Mouse (Mus musculus): Measurements from ENCODE around the gene Zfp687. TPM values are rescaled to one million over a fixed set of nuclear protein-coding genes. Genes with fewer than 3 reads are reported as not detected.

Gene Zfp687
- polyA plus RNA-seq, 1 experiment from 2014 or later: 40.8 TPM

DNA sequence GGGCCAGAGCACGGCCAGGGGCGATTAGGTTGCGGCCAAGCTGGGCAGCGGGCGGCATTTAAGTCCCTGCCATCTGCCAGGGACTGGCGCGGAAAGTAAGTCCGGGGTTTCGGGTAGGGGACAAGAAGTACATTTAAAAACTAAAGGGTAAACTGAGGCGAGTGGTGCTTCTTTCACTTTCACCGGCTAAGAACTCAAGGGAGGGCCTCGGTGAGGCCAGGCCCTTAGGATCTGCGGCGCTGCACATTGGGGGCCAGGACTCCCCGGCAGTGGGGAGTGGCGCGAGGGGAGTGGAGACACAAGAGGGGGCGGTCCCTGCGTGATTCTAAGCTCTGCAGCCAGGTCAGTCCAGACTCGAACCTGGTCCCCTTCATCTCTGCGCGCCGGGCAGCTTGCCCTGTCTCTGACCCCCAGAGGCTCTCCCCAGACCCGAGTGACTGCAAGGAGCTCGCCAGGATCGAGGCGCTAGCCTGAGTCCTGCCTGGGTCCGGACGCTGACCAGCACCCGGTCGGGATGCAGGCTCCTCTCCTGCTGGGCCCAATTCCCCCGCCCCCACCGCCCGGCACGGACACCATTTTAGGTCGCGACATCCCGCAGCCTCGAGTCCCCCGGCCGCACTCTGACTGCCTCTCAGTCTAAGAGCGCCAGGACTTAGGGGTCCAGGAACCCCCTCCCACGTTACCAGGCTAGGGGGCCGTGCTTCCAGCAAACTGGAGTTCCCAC, 658 bp downstream of the Zfp687 start:
- peak overlapping the region; percentile 85 for H3K4me3 ChIP-seq
- peaks cover 33% of the 10 kb centered on the region for H3K4me1 ChIP-seq
- H3K27ac ChIP-seq: peak overlapping the region; percentile 96
- WGBS: under 1% methylated on average over 44 of the region's 44 CpGs
- peak; percentile 77 for DNase-seq (ENCODE audit: low spot score)
- H3K36me3 ChIP-seq: peaks cover 37% of the 10 kb centered on the region
- no peaks in the 10 kb centered on the region for H3K9me3 ChIP-seq (replicated peaks)
- no peaks in the 10 kb centered on the region for H3K27me3 ChIP-seq (ENCODE audit: low read depth, poor library complexity, severe bottlenecking)

GRCm38 (mm10) chr3:95013699-95014427, 1.4 kb downstream of the Zfp687 start:
- peak; percentile 49 for DNase-seq (ENCODE audit: low spot score)
- peak overlapping the region; percentile 96 for H3K27ac ChIP-seq
- WGBS: 16% methylated on average over 13 of the region's 13 CpGs
- no peaks in the 10 kb centered on the region for H3K9me3 ChIP-seq (replicated peaks)
- H3K4me1 ChIP-seq: peaks cover 33% of the 10 kb centered on the region
- no peaks in the 10 kb centered on the region for H3K27me3 ChIP-seq (ENCODE audit: low read depth, poor library complexity, severe bottlenecking)
- peak overlapping the region; percentile 85 for H3K4me3 ChIP-seq
- peaks cover 44% of the 10 kb centered on the region for H3K36me3 ChIP-seq

DNA sequence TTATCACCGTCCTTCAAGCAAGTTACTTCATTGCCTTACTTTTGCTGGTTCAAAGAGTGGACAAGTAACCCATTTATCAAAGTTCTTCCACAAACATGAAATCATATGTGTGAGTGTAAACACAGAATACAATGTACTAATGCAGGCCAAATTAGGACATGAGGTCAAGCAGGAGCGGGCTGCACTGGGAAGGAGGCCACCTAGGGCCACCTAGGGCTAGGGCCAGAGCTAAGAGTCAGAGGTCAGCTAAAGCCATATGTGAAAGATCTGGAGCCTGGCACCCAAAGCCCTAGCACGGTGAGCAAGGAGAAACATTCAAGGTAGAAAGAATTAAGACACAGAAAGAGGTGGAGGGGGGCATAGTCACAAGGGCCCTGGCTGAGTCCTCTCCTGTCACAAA, 2.3 kb downstream of the Zfp687 start:
- peaks cover 53% of the 10 kb centered on the region for H3K36me3 ChIP-seq
- no peaks in the 10 kb centered on the region for H3K9me3 ChIP-seq (replicated peaks)
- WGBS: 76% methylated on average over 3 of the region's 3 CpGs
- H3K4me1 ChIP-seq: peaks cover 33% of the 10 kb centered on the region
- H3K4me3 ChIP-seq: peak overlapping the region; percentile 85
- H3K27ac ChIP-seq: no peak overlapping the region
- H3K27me3 ChIP-seq (ENCODE audit: low read depth, poor library complexity, severe bottlenecking): no peaks in the 10 kb centered on the region
- DNase-seq (ENCODE audit: low spot score): no peak

GRCm38 (mm10) chr3:95010396-95010795, 4.9 kb downstream of the Zfp687 start:
- Histone ChIP-seq H3K27me3 (ENCODE audit: low read depth, poor library complexity, severe bottlenecking) (no peaks in the 10 kb centered on the region), H3K9me3 (replicated peaks) (no peaks in the 10 kb centered on the region), H3K27ac (no peak overlapping the region), H3K4me3 (no peak overlapping the region), H3K4me1 (peaks cover 25% of the 10 kb centered on the region), H3K36me3 (peaks cover 79% of the 10 kb centered on the region)
- no peak for DNase-seq (ENCODE audit: low spot score)
- WGBS: 90% methylated on average over 7 of the region's 7 CpGs

DNA sequence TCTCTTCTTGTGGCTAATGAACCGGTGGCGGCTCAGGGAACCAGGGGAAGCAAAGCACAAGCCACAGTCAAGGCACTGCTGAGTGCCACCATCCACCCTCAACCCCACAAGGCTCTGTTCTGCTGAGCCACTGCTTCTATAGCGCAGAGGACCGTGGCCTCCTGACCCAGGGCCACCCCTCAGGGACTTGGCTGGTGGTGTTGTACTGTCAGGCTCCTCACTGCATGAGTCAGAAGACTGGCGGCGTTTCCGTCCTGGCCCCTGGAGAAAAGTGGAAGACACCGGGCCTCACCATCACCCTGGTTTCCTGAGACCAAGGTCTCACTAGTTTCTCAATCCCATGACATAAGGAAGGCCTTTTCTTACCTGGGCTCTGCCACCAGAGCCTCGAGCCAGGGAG, 7.5 kb downstream of the Zfp687 start:
- Histone ChIP-seq H3K36me3 (peaks cover 100% of the 10 kb centered on the region), H3K9me3 (replicated peaks) (no peaks in the 10 kb centered on the region), H3K4me1 (peaks cover 3% of the 10 kb centered on the region; the same call in 1 of the 2 replicates), H3K27me3 (ENCODE audit: low read depth, poor library complexity, severe bottlenecking) (no peaks in the 10 kb centered on the region), H3K4me3 (no peak overlapping the region), H3K27ac (no peak overlapping the region)
- 91% methylated on average over 9 of the region's 9 CpGs for WGBS
- no peak for DNase-seq (ENCODE audit: low spot score)

DNA sequence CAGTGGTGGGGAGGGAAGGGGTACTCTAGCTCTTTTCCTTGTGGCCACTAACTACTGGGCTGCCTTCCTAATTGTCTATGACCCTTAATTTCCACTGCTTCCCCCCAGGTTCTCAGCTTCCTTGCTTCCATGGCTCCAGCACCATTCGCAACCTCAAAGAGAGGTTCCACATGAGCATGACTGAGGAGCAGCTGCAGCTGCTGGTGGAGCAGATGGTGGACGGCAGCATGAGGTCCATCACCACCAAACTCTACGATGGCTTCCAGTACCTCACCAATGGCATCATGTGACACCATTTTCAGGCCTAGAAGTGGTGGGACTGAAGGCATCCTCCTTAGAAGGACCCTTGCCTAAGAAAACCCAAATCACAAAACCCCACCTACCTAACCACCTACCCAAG, 9.6 kb downstream of the Zfp687 start:
- DNase-seq (ENCODE audit: low spot score): no peak
- no peak overlapping the region for H3K4me3 ChIP-seq
- H3K27ac ChIP-seq: no peak overlapping the region
- H3K27me3 ChIP-seq (ENCODE audit: low read depth, poor library complexity, severe bottlenecking): no peaks in the 10 kb centered on the region
- H3K9me3 ChIP-seq (replicated peaks): no peaks in the 10 kb centered on the region
- H3K36me3 ChIP-seq: peaks cover 100% of the 10 kb centered on the region
- 0 out of 2 replicates have a peak, but pooled peaks cover 3% of the 10 kb centered on the region for H3K4me1 ChIP-seq
- WGBS: 90% methylated on average over 3 of the region's 3 CpGs

- H3K27ac ChIP-seq: no peak overlapping the region
- H3K27me3 ChIP-seq (ENCODE audit: low read depth, poor library complexity, severe bottlenecking): no peaks in the 10 kb centered on the region
- peaks cover 100% of the 10 kb centered on the region for H3K36me3 ChIP-seq
- H3K4me3 ChIP-seq: no peak overlapping the region
- no peaks in the 10 kb centered on the region for H3K9me3 ChIP-seq (replicated peaks)
- H3K4me1 ChIP-seq: 0 out of 2 replicates have a peak, but pooled peaks cover 3% of the 10 kb centered on the region
- DNase-seq (ENCODE audit: low spot score): no peak
Measured at GRCm38 (mm10) chr3:95003273-95003672, 12.0 kb downstream of the Zfp687 start.

DNA sequence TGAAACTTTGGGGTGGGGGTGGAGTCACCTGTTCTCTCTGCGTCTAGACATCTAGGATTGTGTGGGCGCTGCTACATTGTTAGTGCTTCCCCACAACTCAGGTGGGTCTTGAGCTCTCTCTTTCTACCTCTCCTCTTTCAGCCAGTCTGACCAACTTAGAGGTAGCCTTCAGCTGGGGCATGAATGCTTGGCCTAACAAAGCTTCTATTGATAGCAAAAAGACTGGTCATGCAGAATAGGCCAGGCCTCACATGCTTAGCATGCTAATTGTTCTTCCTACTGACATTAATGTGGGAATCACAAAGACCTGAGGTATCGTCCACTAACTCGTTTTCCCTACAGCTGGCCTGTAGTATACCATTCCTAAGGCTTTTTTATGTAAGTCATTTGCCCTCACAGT, 12.7 kb downstream of the Zfp687 start:
- WGBS: 89% methylated on average over 4 of the region's 4 CpGs
- H3K27ac ChIP-seq: no peak overlapping the region
- H3K4me1 ChIP-seq: 0 out of 2 replicates have a peak, but pooled peaks cover under 1% of the 10 kb centered on the region
- peaks cover 100% of the 10 kb centered on the region for H3K36me3 ChIP-seq
- no peaks in the 10 kb centered on the region for H3K9me3 ChIP-seq (replicated peaks)
- no peak overlapping the region for H3K4me3 ChIP-seq
- no peak for DNase-seq (ENCODE audit: low spot score)
- H3K27me3 ChIP-seq (ENCODE audit: low read depth, poor library complexity, severe bottlenecking): no peaks in the 10 kb centered on the region

DNA sequence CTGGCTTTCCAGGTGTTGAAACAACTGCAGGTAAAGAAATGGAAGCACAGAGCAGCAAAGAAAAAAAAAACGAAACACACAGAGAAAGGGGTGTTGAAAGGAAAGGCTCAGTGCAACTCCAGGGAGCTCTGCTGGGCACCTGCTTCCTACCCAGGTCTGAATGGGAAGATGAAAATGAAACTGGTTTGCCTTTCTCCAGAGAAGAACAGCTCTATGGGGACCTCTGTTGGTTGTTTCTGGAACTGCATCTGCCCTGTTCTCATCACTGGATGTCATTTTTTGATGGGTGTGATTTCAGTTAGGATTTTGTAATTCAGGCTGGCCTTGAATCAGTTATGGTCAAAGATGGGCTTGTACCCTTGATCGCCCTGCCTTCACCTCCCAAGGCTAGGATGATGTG, 18.3 kb downstream of the Zfp687 start:
- peaks cover 100% of the 10 kb centered on the region for H3K36me3 ChIP-seq
- H3K4me1 ChIP-seq: no peaks in the 10 kb centered on the region
- DNase-seq (ENCODE audit: low spot score): peak; percentile 84
- no peaks in the 10 kb centered on the region for H3K9me3 ChIP-seq (replicated peaks)
- no peaks in the 10 kb centered on the region for H3K27me3 ChIP-seq (ENCODE audit: low read depth, poor library complexity, severe bottlenecking)
- no peak overlapping the region for H3K4me3 ChIP-seq
- 37% methylated on average over 2 of the region's 2 CpGs for WGBS
- H3K27ac ChIP-seq: no peak overlapping the region

DNA sequence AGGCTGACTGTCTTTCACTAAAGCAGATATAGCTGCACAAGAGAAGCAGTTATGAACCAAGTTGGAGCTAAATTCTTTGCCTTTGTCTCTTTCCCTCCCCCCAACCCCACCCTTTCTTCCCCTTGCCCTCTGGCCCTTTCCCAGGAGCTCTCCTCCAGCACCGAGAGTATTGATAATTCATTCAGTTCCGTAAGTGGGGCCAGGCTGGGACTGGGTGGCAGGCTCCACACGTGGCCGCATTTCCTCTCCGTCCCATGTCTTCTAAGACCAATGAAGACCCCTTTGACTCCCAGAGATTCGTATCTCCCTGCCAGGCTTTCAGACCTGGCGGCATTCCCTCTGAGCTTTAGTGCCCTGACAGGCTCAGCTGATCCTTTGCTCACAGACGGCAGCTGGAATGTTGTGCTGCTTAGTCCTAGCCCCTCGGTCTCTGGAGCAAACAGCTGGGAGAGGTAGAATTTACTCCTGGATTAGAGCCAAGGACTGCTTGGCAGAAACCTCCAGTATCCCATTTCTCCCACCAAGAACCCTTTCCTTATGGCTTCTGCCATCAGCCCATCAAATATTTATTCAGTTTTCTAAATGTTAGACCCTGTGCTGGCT, 26.0 kb downstream of the Zfp687 start:
- no peak overlapping the region for H3K4me3 ChIP-seq
- no peaks in the 10 kb centered on the region for H3K27me3 ChIP-seq (ENCODE audit: low read depth, poor library complexity, severe bottlenecking)
- H3K4me1 ChIP-seq: no peaks in the 10 kb centered on the region
- WGBS: 58% methylated on average over 9 of the region's 9 CpGs
- H3K36me3 ChIP-seq: peaks cover 88% of the 10 kb centered on the region
- no peak for DNase-seq (ENCODE audit: low spot score)
- no peak overlapping the region for H3K27ac ChIP-seq
- H3K9me3 ChIP-seq (replicated peaks): no peaks in the 10 kb centered on the region

GRCm38 (mm10) chr3:94987578-94987977, 27.7 kb downstream of the Zfp687 start:
- H3K27ac ChIP-seq: no peak overlapping the region
- peaks cover 85% of the 10 kb centered on the region for H3K36me3 ChIP-seq
- H3K9me3 ChIP-seq (replicated peaks): no peaks in the 10 kb centered on the region
- DNase-seq (ENCODE audit: low spot score): no peak
- H3K27me3 ChIP-seq (ENCODE audit: low read depth, poor library complexity, severe bottlenecking): no peaks in the 10 kb centered on the region
- H3K4me1 ChIP-seq: no peaks in the 10 kb centered on the region
- no peak overlapping the region for H3K4me3 ChIP-seq

DNA sequence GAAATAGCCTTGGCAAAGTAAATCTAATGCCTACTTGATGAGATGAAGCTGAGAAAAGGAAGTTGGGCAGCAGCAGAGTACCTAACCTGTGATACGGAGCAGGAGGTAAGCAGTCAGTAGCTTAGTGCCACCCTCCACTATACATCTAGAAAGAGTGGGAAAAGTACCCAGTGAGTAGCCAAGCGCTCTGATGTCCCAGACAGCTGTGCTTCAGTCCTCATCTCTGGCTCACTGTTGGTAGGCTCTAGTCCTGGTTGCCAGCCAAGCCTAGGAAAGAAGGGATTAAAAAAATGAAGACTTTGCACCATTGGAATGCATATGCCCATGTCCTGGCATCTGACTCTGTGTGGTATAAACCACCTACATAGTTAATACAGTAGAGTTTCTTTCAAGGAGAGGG, 29.7 kb downstream of the Zfp687 start:
- Histone ChIP-seq H3K4me1 (no peaks in the 10 kb centered on the region), H3K4me3 (no peak overlapping the region), H3K27me3 (ENCODE audit: low read depth, poor library complexity, severe bottlenecking) (no peaks in the 10 kb centered on the region), H3K9me3 (replicated peaks) (no peaks in the 10 kb centered on the region), H3K27ac (no peak overlapping the region), H3K36me3 (peaks cover 91% of the 10 kb centered on the region)
- 97% methylated on average over 2 of the region's 2 CpGs for WGBS
- no peak for DNase-seq (ENCODE audit: low spot score)

DNA sequence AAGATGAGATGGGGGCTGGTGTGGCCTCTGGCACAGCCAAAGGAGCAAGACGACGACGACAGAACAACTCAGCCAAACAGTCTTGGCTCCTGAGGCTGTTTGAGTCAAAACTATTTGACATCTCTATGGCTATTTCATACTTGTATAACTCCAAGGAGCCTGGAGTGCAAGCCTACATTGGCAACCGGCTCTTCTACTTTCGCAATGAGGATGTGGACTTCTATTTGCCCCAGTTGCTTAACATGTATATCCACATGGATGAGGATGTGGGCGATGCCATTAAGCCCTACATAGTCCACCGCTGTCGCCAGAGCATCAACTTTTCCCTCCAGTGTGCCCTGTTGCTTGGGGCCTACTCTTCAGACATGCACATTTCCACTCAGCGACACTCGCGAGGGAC, 30.9 kb downstream of the Zfp687 start:
- Histone ChIP-seq H3K27ac (no peak overlapping the region), H3K9me3 (replicated peaks) (no peaks in the 10 kb centered on the region), H3K27me3 (ENCODE audit: low read depth, poor library complexity, severe bottlenecking) (no peaks in the 10 kb centered on the region), H3K4me1 (no peaks in the 10 kb centered on the region), H3K36me3 (peaks cover 86% of the 10 kb centered on the region), H3K4me3 (no peak overlapping the region)
- DNase-seq (ENCODE audit: low spot score): no peak
- WGBS: 91% methylated on average over 11 of the region's 11 CpGs
